Mouse (Mus musculus): ENCODE data around the gene Nebl. TPM values are rescaled to one million over a fixed set of nuclear protein-coding genes. Genes with fewer than 3 reads are reported as not detected.
A peak's percentile ranks its signal among the peaks of the same experiment; 100 is the strongest.

Nebl gene
- polyA plus RNA-seq, 1 experiment from 2014 or later: 42.5 TPM

DNA sequence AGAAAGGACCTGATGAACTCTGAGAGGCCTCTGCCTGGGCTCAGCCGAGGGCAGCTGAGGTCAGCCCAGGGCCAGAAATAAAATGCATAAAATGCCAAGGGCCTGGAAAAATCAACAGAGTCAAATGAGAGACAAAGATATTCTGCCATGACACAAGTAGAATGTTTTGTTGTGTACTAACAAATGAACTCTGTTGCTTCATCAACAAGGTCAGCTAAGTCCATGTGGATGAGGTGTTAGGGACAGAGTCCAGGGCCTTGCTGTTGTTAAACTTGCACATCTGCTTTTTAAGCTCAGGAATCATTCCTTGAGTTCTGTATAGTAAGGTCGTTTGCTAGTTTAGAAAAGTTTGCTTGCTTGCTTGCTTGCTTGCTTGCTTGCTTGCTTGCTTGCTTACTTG is 9.2 kb upstream of the Nebl start:
- H3K9ac ChIP-seq: no peak overlapping the region
- no peak for TF ChIP-seq CTCF (IDR thresholded peaks at IDR 0.05; ENCODE audit: low read depth)
- H3K4me2 ChIP-seq: no peak overlapping the region
- DNase-seq: peak; percentile 58
- H3K9me3 ChIP-seq (ENCODE audit: low read depth, low read length): no peaks in the 10 kb centered on the region
- peaks cover 6% of the 10 kb centered on the region; the same call in 1 of the 2 replicates for H3K4me1 ChIP-seq (ENCODE audit: insufficient read depth)
- H3K27me3 ChIP-seq (ENCODE audit: insufficient read depth, low read length): no peaks in the 10 kb centered on the region
- WGBS: 67% methylated on average over 2 of the region's 2 CpGs
- H3K27ac ChIP-seq (ENCODE audit: low read depth): no peak overlapping the region
- no peak overlapping the region for H3K4me3 ChIP-seq (ENCODE audit: low read depth, low read length)
- H3K36me3 ChIP-seq (ENCODE audit: insufficient read depth): no peaks in the 10 kb centered on the region
- 0 out of 2 replicates have a peak, but pooled peaks have one; percentile 41 for ATAC-seq (ENCODE audit: insufficient read depth)

DNA sequence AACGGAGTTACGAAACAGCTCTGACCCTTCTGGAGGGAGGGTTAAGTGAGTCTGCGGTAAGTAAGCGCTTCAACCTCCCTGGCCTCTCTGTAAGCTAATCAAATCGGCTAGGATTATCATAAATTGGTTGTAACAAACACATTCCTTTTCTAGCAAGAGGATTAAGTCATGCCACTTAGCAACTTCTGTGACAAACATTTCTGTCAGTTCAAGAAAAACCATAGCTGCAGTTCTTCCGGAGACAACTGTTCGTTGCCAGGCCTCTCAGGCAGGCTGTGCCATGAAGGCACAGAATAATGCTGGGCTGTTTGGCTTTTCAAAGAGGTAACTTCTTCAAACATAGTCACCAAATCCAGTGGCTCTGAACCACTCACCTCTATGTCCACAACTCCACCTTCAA is 946 bp upstream of the Nebl start:
- WGBS: 38% methylated on average over 7 of the region's 7 CpGs
- DNase-seq (peak; percentile 26), ATAC-seq (ENCODE audit: insufficient read depth) (no peak)
- Histone ChIP-seq H3K27ac (ENCODE audit: low read depth) (no peak overlapping the region), H3K4me3 (ENCODE audit: low read depth, low read length) (0 out of 2 replicates have a peak overlapping the region, but pooled peaks have one; percentile 67), H3K9ac (no peak overlapping the region), H3K36me3 (ENCODE audit: insufficient read depth) (0 out of 2 replicates have a peak, but pooled peaks cover 4% of the 10 kb centered on the region), H3K4me2 (peak overlapping the region; percentile 95), H3K4me1 (ENCODE audit: insufficient read depth) (peaks cover 8% of the 10 kb centered on the region; the same call in 1 of the 2 replicates), H3K27me3 (ENCODE audit: insufficient read depth, low read length) (peaks cover 5% of the 10 kb centered on the region), H3K9me3 (ENCODE audit: low read depth, low read length) (no peaks in the 10 kb centered on the region)
- TF ChIP-seq CTCF (IDR thresholded peaks at IDR 0.05; ENCODE audit: low read depth): no peak

DNA sequence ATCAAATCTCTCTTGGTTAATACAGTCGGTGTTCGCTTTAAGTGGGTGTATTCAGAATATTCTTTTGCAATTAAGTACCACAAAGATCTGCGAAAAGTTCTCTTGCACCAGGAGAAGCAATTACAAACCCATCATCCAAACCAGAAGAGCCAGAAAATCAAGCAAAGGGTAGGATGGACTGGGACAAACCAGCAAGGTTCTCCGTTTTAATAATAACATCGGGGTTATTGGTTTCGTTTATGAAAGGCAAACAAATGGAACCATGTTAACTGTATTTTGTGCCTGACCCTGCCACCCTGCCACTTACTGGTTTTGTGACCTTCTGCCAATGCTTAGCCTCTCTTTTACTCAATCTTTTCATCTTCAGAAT is 552 bp upstream of the Nebl start:
- Histone ChIP-seq H3K36me3 (ENCODE audit: insufficient read depth) (0 out of 2 replicates have a peak, but pooled peaks cover 4% of the 10 kb centered on the region), H3K4me2 (peak overlapping the region; percentile 95), H3K9me3 (ENCODE audit: low read depth, low read length) (no peaks in the 10 kb centered on the region), H3K4me1 (ENCODE audit: insufficient read depth) (peaks cover 8% of the 10 kb centered on the region; the same call in 1 of the 2 replicates), H3K27ac (ENCODE audit: low read depth) (0 out of 2 replicates have a peak overlapping the region, but pooled peaks have one; percentile 69), H3K4me3 (ENCODE audit: low read depth, low read length) (peak overlapping the region; percentile 67), H3K9ac (no peak overlapping the region), H3K27me3 (ENCODE audit: insufficient read depth, low read length) (peaks cover 5% of the 10 kb centered on the region)
- 13% methylated on average over 6 of the region's 6 CpGs for WGBS
- DNase-seq (no peak), ATAC-seq (ENCODE audit: insufficient read depth) (no peak)
- TF ChIP-seq CTCF (IDR thresholded peaks at IDR 0.05; ENCODE audit: low read depth): no peak

DNA sequence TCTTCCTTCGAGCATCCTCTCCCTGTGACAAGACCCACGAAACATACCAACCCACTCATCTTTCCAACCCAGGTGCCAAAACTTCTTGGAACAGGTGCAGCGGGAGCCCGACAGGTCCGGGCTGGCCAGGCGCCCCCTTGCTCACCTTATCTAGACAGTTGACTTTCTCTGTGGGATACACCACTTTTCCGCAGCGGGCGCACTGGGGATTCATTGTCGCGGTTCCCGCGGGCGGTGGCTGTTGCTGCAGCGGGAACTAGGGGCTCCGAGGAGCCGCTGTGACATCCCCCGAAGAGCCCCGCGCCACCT is 662 bp downstream of the Nebl start:
- H3K9ac ChIP-seq: peak overlapping the region; percentile 65
- H3K9me3 ChIP-seq (ENCODE audit: low read depth, low read length): no peaks in the 10 kb centered on the region
- peaks cover 5% of the 10 kb centered on the region for H3K27me3 ChIP-seq (ENCODE audit: insufficient read depth, low read length)
- H3K4me3 ChIP-seq (ENCODE audit: low read depth, low read length): peak overlapping the region; percentile 67
- 0 out of 2 replicates have a peak, but pooled peaks cover 4% of the 10 kb centered on the region for H3K36me3 ChIP-seq (ENCODE audit: insufficient read depth)
- peak overlapping the region; percentile 95 for H3K4me2 ChIP-seq
- WGBS: under 1% methylated on average over 19 of the region's 20 CpGs
- ATAC-seq (ENCODE audit: insufficient read depth) (peak; percentile 33; the same call in 1 of the 2 replicates), DNase-seq (no peak)
- peaks cover 8% of the 10 kb centered on the region; the same call in 1 of the 2 replicates for H3K4me1 ChIP-seq (ENCODE audit: insufficient read depth)
- peak overlapping the region; percentile 69 for H3K27ac ChIP-seq (ENCODE audit: low read depth)
- no peak for TF ChIP-seq CTCF (IDR thresholded peaks at IDR 0.05; ENCODE audit: low read depth)

DNA sequence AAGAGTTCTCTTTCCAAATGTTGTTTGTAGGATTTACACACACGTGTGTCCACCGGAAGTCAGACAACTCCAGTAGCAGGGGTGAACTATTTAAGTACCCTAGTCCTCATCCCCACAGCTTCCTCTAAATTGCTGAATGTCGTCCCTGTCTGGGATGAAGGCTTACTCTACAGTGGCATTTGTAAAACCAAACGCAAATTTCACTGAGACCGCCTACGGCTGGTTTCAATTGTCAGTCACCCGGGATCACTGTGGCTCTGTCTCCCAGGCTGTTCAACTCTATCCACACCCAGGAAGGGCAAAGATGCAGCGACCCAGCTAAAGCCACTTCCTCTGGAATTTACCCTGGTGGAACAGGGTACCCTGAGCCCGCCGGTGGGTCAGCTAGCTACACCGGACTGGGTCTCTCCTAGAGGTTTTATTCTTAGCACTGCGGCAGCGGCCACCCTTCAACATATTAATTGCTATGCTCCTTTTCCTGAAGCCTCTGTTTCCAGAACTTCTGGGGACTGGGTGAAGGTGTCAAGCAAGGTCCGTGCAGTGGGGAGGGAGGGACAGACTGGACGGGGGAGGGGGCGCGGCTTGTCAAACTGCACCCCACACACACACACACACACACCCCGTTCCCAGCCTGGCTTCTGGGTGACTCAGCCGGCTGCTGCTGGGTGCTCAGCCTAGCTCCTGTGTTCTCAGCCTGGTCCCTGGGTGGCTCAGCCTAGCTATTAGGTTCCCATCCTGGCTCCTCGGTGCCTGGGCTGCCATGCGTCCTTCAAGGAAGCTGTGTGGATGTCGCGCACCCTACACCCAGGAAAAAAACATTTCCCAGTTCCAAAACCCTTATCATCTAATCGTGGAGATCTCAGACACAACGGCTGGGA is 1.3 kb downstream of the Nebl start:
- Histone ChIP-seq H3K4me3 (ENCODE audit: low read depth, low read length) (peak overlapping the region; percentile 67), H3K4me2 (peak overlapping the region; percentile 95), H3K27ac (ENCODE audit: low read depth) (peak overlapping the region; percentile 54), H3K4me1 (ENCODE audit: insufficient read depth) (peaks cover 8% of the 10 kb centered on the region; the same call in 1 of the 2 replicates), H3K27me3 (ENCODE audit: insufficient read depth, low read length) (peaks cover 5% of the 10 kb centered on the region), H3K9me3 (ENCODE audit: low read depth, low read length) (no peaks in the 10 kb centered on the region), H3K9ac (peak overlapping the region; percentile 65), H3K36me3 (ENCODE audit: insufficient read depth) (0 out of 2 replicates have a peak, but pooled peaks cover 4% of the 10 kb centered on the region)
- TF ChIP-seq CTCF (IDR thresholded peaks at IDR 0.05; ENCODE audit: low read depth): no peak
- DNase-seq (peak; percentile 63), ATAC-seq (ENCODE audit: insufficient read depth) (peak; percentile 57)
- 5% methylated on average over 24 of the region's 25 CpGs for WGBS

DNA sequence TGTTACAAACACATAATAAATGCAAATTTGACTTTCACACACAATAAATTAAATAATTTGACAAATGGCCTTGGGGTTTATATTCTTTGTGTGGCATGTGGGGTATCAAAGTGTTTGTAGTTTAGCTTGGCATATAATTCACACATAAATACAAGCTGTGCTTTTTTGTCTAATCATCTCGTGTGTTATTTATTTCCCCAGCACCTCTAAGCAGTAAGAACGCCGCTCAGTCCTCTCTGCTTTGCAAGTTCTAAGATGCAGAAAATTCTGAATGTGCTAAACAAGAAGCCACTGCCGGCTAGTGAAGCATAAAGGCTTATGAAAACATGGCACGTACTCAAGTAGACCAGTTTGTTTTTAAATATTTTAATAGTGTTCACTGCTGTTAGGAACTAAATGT is 6.9 kb downstream of the Nebl start:
- Histone ChIP-seq H3K27ac (ENCODE audit: low read depth) (no peak overlapping the region), H3K4me2 (no peak overlapping the region), H3K9ac (no peak overlapping the region), H3K27me3 (ENCODE audit: insufficient read depth, low read length) (no peaks in the 10 kb centered on the region), H3K4me3 (ENCODE audit: low read depth, low read length) (no peak overlapping the region), H3K9me3 (ENCODE audit: low read depth, low read length) (no peaks in the 10 kb centered on the region), H3K36me3 (ENCODE audit: insufficient read depth) (0 out of 2 replicates have a peak, but pooled peaks cover 4% of the 10 kb centered on the region), H3K4me1 (ENCODE audit: insufficient read depth) (peaks cover 11% of the 10 kb centered on the region)
- ATAC-seq (ENCODE audit: insufficient read depth) (no peak), DNase-seq (peak; percentile 52)
- no peak for TF ChIP-seq CTCF (IDR thresholded peaks at IDR 0.05; ENCODE audit: low read depth)
- WGBS: 47% methylated on average over 5 of the region's 5 CpGs

Data from lung, embryonic 14.5 days (tissue).